16 mouse cellular contexts compared by ENCODE assay signal in the genomic region with DNA sequence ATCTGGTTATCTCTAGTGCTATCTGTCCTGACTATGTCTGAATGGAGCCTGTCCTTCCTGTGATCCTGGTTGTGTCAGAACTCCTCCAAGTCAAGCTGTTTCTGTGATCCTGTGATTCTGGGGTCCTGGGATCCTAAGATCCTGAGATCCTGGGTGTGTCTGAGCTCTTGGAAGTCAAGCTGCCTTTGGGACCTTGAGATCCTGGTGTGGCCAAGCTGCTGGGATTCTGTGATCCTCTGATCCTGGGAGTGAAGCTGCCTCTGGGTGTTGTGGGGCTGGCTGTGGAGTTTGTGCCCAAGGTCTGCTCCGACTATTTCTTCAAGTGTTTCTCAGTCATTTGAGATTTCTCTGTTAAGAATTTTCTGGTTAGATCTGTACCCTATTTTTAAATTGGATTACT.
DNase-seq lines count a peak whose midpoint lies in the region; TF ChIP-seq lines count a peak whose summit lies in the region.
"Had no signal": no experiment of that assay in that cellular context is flagged by ENCODE, and none has a peak within 500 bp of the region (broad histone marks: within the 10 kb centered on the region; RNA-seq: fewer than 3 reads in every experiment).

No protein-coding gene starts in this region.

- intact Hi-C loops in heart, adult 2 months (cut with DNase I): no loop called here

- H3K36me3 ChIP-seq in heart, embryonic 10.5 days: no peaks in the 10 kb centered on the region
- H3K36me3 ChIP-seq in heart, adult 2 months (ENCODE audit: control insufficient read depth, insufficient read depth, low read length): no peaks in the 10 kb centered on the region
- H3K36me3 ChIP-seq: G1E had no signal

- no peak overlapping the region for H3K27ac ChIP-seq in heart, embryonic 10.5 days
- H3K27ac ChIP-seq in heart, adult 2 months: no peak overlapping the region

- H3K9me3 ChIP-seq in heart, embryonic 10.5 days: no peaks in the 10 kb centered on the region
- H3K9me3 ChIP-seq: G1E had no signal

- H3K4me3 ChIP-seq in heart, embryonic 10.5 days: no peak overlapping the region
- no peak overlapping the region for H3K4me3 ChIP-seq in heart, adult 2 months

- no peaks in the 10 kb centered on the region for H3K4me1 ChIP-seq in heart, embryonic 10.5 days
- H3K4me1 ChIP-seq in heart, adult 2 months (ENCODE audit: control insufficient read depth, insufficient read depth, low read length): no peaks in the 10 kb centered on the region

- TF ChIP-seq EP300 in heart, adult 2 months (IDR thresholded peaks at IDR 0.05; ENCODE audit: insufficient read depth, low read depth, low read length): no peak

- TF ChIP-seq CTCF in heart, adult 2 months (IDR thresholded peaks at IDR 0.05): no peak

- no peaks in the 10 kb centered on the region for H3K27me3 ChIP-seq in heart, embryonic 10.5 days (ENCODE audit: insufficient read depth, poor library complexity, severe bottlenecking)
- no peaks in the 10 kb centered on the region for H3K27me3 ChIP-seq in heart, adult 2 months (ENCODE audit: control insufficient read depth, insufficient read depth, low read length)
- H3K27me3 ChIP-seq: CH12.LX had no signal

- H3K79me2 ChIP-seq in heart, adult 2 months (replicated peaks; ENCODE audit: control insufficient read depth, insufficient read depth, low read length): no peaks in the 10 kb centered on the region

- no peak for TF ChIP-seq POLR2A in heart, adult 2 months (IDR thresholded peaks at IDR 0.05; ENCODE audit: insufficient read depth, low read depth, low read length)

- peak; percentile 72 for DNase-seq in heart, adult 11 months
- no peak for DNase-seq in heart, adult 18-20 months
- peak; percentile 70 for DNase-seq in heart, embryonic 10.5 days (ENCODE audit: low spot score)
- DNase-seq in heart, adult 2 months: no peak
- DNase-seq: adrenal gland, adult 2 months; adrenal gland, adult 8-10 months; adrenal gland, postnatal 10 days; adrenal gland, postnatal 14 days; adrenal gland, postnatal 25 days; adrenal gland, postnatal 36 days; B cell, adult 2 months; cerebellum, adult 11 months; cerebellum, adult 11-12 months; cerebellum, adult 18-20 months had no signal

- WGBS in heart, embryonic 10.5 days: 84% methylated on average over 1 of the region's 1 CpGs
- WGBS in heart, adult 2 months: 95% methylated on average over 1 of the region's 1 CpGs

- no peak overlapping the region for H3K9ac ChIP-seq in heart, adult 2 months (ENCODE audit: low read depth, low read length)

Comparison
In these comparisons a context has a peak if more than half of its experiments do, and no peak if none do; other contexts are left out.
1. DNase-seq: peak in heart, adult 11 months (single experiment) and heart, embryonic 10.5 days (single experiment); none in heart, adult 18-20 months (0 of 2) and heart, adult 2 months (0 of 2).